Mouse (Mus musculus) v-Abl transformed pro-B cells (cell line): Measurements from ENCODE around the gene Llgl2.
"Not testable (repeated sequence)": the region's sequence is repeated elsewhere in the genome, so short reads cannot be mapped to it uniquely, and the experiment has no call there.

Experiments used
- in situ Hi-C, 2 experiments: fragments of 400-800 bp; cut with MboI; formaldehyde crosslinking; loops; one replicate each; pipeline ENCODE4 v1.15.1; 2025; ENCODE audit not compliant: unreplicated experiment in 2 of 2

Gene Llgl2

GRCm38 (mm10) chr11:115830550-115831325 is 6.9 kb downstream of the Llgl2 start:
- in situ Hi-C loops = no loop called here

- in situ Hi-C loops = no loop called here
Measured at GRCm38 (mm10) chr11:115831518-115831917, 7.7 kb downstream of the Llgl2 start.

GRCm38 (mm10) chr11:115832064-115832463 is 8.2 kb downstream of the Llgl2 start:
- in situ Hi-C loops = no loop called here

- in situ Hi-C loops = no loop called here
Measured at GRCm38 (mm10) chr11:115832523-115832922, 8.7 kb downstream of the Llgl2 start.

- in situ Hi-C loops = no loop called here
Measured at GRCm38 (mm10) chr11:115833021-115833513, 9.2 kb downstream of the Llgl2 start.

GRCm38 (mm10) chr11:115834033-115834432 is 10.2 kb downstream of the Llgl2 start:
- in situ Hi-C loops = no loop called here

- in situ Hi-C loops = no loop called here
Measured at GRCm38 (mm10) chr11:115836656-115837395, 13.0 kb downstream of the Llgl2 start.

- in situ Hi-C loops = no loop called here
Measured at GRCm38 (mm10) chr11:115837606-115838345, 13.9 kb downstream of the Llgl2 start.

GRCm38 (mm10) chr11:115838895-115839311 is 15.1 kb downstream of the Llgl2 start:
- in situ Hi-C loops = no loop called here

GRCm38 (mm10) chr11:115839732-115840131 is 15.9 kb downstream of the Llgl2 start:
- in situ Hi-C loops = no loop called here

- in situ Hi-C loops = no loop called here
Measured at GRCm38 (mm10) chr11:115841044-115841443, 17.2 kb downstream of the Llgl2 start.

GRCm38 (mm10) chr11:115841961-115842550 is 18.2 kb downstream of the Llgl2 start:
- in situ Hi-C loops = no loop called here

- in situ Hi-C loops = no loop called here
Measured at GRCm38 (mm10) chr11:115843141-115843890, 19.5 kb downstream of the Llgl2 start.

GRCm38 (mm10) chr11:115843891-115844239 is 20.0 kb downstream of the Llgl2 start:
- in situ Hi-C loops = no loop called here

GRCm38 (mm10) chr11:115844240-115844639 is 20.4 kb downstream of the Llgl2 start:
- in situ Hi-C loops = no loop called here

GRCm38 (mm10) chr11:115845819-115846218 is 22.0 kb downstream of the Llgl2 start:
- in situ Hi-C loops = no loop called here

- in situ Hi-C loops = no loop called here
Measured at GRCm38 (mm10) chr11:115854674-115855073, 30.8 kb downstream of the Llgl2 start.

- in situ Hi-C loops = not testable (repeated sequence)
Measured at GRCm38 (mm10) chr11:115857146-115857545, 33.3 kb downstream of the Llgl2 start.

- in situ Hi-C loops = no loop called here
Measured at GRCm38 (mm10) chr11:115857936-115858335, 34.1 kb downstream of the Llgl2 start.

GRCm38 (mm10) chr11:115858354-115858753 is 34.5 kb downstream of the Llgl2 start, which contains the start of gene Myo15b:
TSS of gene Myo15b (plus strand) at chr11:115858406.
- in situ Hi-C loops = no loop called here
